Mouse (Mus musculus) right cerebral cortex, adult 18-20 months (tissue): ENCODE data around the gene Tbx4.

Experiments used
- DNase-seq: peaks from one replicate; pipeline ENCODE4 v3.0.0; 2022; ENCODE audit warnings: mixed read lengths

The Tbx4 gene

GRCm38 (mm10) chr11:85885665-85886428 is at the start of gene Tbx4:
Gene Tbx4 (plus strand): TSS chr11:85886422.
- DNase-seq: no peak

GRCm38 (mm10) chr11:85836523-85837290 is 49.5 kb upstream of the Tbx4 start:
- no peak for DNase-seq

- no peak for DNase-seq
Observed at GRCm38 (mm10) chr11:85837291-85837647, 49.0 kb upstream of the Tbx4 start.

GRCm38 (mm10) chr11:85837648-85838423 is 48.4 kb upstream of the Tbx4 start:
- DNase-seq: no peak

- no peak for DNase-seq
Observed at GRCm38 (mm10) chr11:85838424-85839257, 47.6 kb upstream of the Tbx4 start.

- no peak for DNase-seq
Observed at GRCm38 (mm10) chr11:85839258-85840030, 46.8 kb upstream of the Tbx4 start.

GRCm38 (mm10) chr11:85840031-85840802 is 46.0 kb upstream of the Tbx4 start:
- no peak for DNase-seq

GRCm38 (mm10) chr11:85840803-85841145 is 45.4 kb upstream of the Tbx4 start:
- DNase-seq: no peak

GRCm38 (mm10) chr11:85841211-85841681 is 45.0 kb upstream of the Tbx4 start:
- DNase-seq: no peak

GRCm38 (mm10) chr11:85841980-85842379 is 44.2 kb upstream of the Tbx4 start:
- no peak for DNase-seq

- no peak for DNase-seq
Observed at GRCm38 (mm10) chr11:85842596-85843346, 43.5 kb upstream of the Tbx4 start.

- DNase-seq: no peak
Observed at GRCm38 (mm10) chr11:85843347-85843692, 42.9 kb upstream of the Tbx4 start.

- peak; percentile 66 for DNase-seq
Observed at GRCm38 (mm10) chr11:85844144-85844965, 41.9 kb upstream of the Tbx4 start.

GRCm38 (mm10) chr11:85844971-85845370 is 41.3 kb upstream of the Tbx4 start:
- DNase-seq: no peak

- no peak for DNase-seq
Observed at GRCm38 (mm10) chr11:85845921-85846320, 40.3 kb upstream of the Tbx4 start.

GRCm38 (mm10) chr11:85846509-85846908 is 39.7 kb upstream of the Tbx4 start:
- DNase-seq: no peak

- DNase-seq: peak; percentile 46
Observed at GRCm38 (mm10) chr11:85849037-85849436, 37.2 kb upstream of the Tbx4 start.

- DNase-seq: no peak
Observed at GRCm38 (mm10) chr11:85850233-85850632, 36.0 kb upstream of the Tbx4 start, which contains the start of gene Gm11444. Gene Gm11444 (minus strand): TSS chr11:85850333.

- DNase-seq: no peak
Observed at GRCm38 (mm10) chr11:85850758-85851157, 35.5 kb upstream of the Tbx4 start.
